Mouse (Mus musculus) testis, adult 2 months (tissue): ENCODE data around the gene Trim11.

Source experiments
- CTCF ChIP-seq: fragments of 200-500 bp; IDR thresholded peaks from 2 replicates; pipeline ENCODE4 v1.5.1; 2012; ENCODE audit warnings: low read depth, mild to moderate bottlenecking, inconsistent platforms, low read length, moderate library complexity; ENCODE audit not compliant: control insufficient read depth, insufficient read depth, insufficient replicate concordance
- POLR2A ChIP-seq: fragments of 200-500 bp; IDR thresholded peaks from 2 replicates; pipeline ENCODE4 v1.6.1; 2012; ENCODE audit warnings: low read depth, mild to moderate bottlenecking, inconsistent platforms, low read length, moderate library complexity; ENCODE audit not compliant: control insufficient read depth

- TF ChIP-seq POLR2A (no peak), CTCF (no peak)
Observed at GRCm38 (mm10) chr11:58985299-58985917, 7.5 kb downstream of the Trim11 start.
